Mouse (Mus musculus) adrenal gland, adult 18-20 months (tissue): ENCODE data around the gene Aacs. TPM values are rescaled to one million over a fixed set of nuclear protein-coding genes. Genes with fewer than 3 reads are reported as not detected.
"Not testable (repeated sequence)": the region's sequence is repeated elsewhere in the genome, so short reads cannot be mapped to it uniquely, and the experiment has no call there.

Source experiments
- DNase-seq, 2 experiments: peaks; one replicate each; pipeline ENCODE4 v3.0.0; 2021 to 2022; ENCODE audit warnings: low spot score in 2 of 2
- long read RNA-seq, 2 experiments: library from polyadenylated mRNA; stranded (forward); transcript quantifications; one replicate each; pipeline ENCODE4 v2.0.0; 2021
- total RNA-seq, 2 experiments: library from RNA; stranded (reverse); gene quantifications; 1 replicate in 1 of 2; 2 replicates in 1 of 2; pipeline ENCODE4 v1.2.3; 2021

Gene Aacs
- total RNA-seq = 100 to 1,000 TPM in 1 of 2 experiments, 10 to 100 TPM in 1; 90.2 to 165 TPM
- long read RNA-seq, experiment 1, transcript Aacs-201 (18 exons, 3,239 nt) = major isoform, 308 of 362 reads
- long read RNA-seq, experiment 1, partial matches to known transcripts = 15 of 362 reads
- long read RNA-seq, experiment 1, other reads (novel, unspliced or antisense) = 39 of 362 reads
- long read RNA-seq, experiment 2, transcript Aacs-201 (18 exons, 3,239 nt) = major isoform, 542 of 644 reads
- long read RNA-seq, experiment 2, partial matches to known transcripts = 58 of 644 reads
- long read RNA-seq, experiment 2, other reads (novel, unspliced or antisense) = 44 of 644 reads

DNA sequence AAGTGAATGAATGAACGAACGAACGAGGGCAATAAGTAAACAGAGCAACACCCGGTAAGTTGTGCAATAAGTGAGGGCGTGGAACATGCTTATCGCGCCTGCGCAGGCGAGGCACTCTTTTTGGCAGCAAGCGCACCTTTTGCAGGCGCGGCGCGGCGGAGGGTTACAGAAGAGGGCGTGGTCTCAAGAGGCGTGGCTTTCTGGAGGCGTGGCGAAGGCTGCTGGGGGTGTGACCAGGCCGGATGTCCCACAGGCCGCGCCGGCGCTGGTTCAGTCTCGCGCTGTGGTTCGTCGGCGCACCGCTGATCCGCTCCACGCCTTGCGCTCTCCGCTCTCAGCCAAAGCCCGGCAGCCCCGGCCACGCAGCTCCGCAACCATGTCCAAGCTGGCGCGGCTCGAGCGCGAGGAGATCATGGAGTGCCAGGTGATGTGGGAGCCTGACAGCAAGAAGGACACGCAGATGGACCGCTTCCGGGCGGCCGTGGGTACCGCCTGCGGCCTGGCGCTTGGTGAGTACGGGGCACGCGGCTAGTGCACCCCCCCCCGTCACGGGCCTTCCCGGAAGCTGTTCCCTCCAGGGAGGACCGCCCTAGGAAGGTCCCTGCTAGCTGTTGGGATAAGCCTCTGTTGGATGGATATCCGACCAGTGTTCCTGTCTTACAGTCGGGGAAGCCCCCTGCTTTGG is at the start of gene Aacs:
Aacs (plus strand) TSS at position 214 of the 685 bp plus-strand sequence.
- DNase-seq = peak; percentile 99

DNA sequence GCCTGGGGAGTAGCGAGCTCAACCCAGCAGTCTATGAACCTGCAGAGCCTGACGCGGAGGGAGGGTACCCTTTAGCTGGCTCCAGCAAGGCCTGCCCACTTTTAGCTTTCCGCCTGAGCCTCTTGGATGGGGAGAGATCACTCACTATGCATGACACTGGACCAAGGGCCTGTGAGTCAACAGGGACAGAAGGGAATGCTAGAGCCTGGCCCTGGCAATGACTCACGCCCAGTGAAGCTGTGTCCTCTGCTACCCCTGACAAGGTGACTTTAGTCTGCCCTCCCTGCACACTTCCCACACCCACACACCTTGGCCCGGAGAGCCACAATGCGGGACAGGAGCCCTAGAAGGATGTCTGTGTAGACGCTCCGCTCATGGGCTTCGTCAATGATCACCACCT is 49.3 kb upstream of the Aacs start:
- no peak for DNase-seq

DNA sequence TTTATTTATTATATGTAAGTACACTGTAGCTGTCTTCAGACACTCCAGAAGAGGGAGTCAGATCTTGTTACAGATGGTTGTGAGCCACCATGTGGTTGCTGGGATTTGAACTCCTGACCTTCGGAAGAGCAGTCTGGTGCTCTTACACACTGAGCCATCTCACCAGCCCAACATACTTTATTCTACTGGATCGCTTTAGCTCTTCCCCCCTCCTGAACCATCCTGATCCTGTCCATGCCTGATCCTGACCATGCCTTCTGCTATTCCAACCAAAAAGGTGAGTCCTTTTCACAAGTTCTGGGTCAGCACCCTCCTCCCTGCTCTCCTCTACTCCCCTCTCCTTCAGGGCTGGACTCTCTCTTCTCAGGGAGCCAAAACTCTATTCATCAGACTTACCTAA is 43.3 kb upstream of the Aacs start:
- DNase-seq = not testable (repeated sequence)

DNA sequence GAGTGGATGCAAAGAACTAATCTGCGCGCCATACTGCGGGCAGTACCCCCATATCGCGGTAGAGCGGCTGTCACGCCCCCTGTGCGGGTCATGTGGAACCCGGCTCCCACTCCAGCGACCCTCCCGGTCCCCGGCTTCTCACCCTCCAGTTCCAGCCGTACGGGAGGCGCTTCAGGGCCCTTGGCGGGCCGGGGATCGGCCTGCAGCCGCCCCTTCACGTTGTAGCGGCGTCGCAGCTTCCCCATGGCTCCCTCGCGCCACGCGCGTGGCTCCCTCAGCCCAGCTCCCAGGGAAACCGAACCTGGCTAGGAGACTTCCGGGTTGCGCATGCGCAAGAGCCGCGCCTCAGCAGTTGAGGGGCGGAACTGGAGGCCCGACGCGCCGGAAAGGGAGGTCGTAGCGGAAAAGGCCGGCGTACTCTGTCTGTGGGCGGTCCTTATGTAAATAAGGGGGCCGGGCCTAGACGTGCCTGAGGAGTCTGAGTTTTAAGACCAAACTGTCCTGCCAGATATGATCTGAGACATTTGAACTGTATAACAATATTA is 41.7 kb upstream of the Aacs start, which contains the start of gene Dhx37:
Dhx37 (minus strand) TSS at position 329 of the 545 bp plus-strand sequence.
- peak; percentile 86 to 89 for DNase-seq

DNA sequence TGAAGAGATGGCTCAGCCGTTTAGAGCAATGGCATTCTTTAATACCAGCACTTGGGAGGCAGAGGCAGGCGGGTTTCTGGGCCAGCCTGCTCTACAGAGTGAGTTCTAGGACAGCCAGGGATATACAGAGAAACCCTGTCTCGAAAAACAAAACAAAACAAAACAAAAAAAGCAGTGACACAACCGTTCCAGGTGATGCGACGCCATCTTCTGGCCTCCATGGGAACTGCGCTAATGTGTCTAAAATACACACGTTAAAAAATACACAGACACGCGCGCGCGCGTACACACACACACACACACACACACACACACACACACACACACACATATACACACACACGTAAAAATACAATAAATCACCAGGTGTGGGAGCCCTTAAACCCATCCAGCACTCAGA is 41.3 kb upstream of the Aacs start:
- not testable (repeated sequence) for DNase-seq

DNA sequence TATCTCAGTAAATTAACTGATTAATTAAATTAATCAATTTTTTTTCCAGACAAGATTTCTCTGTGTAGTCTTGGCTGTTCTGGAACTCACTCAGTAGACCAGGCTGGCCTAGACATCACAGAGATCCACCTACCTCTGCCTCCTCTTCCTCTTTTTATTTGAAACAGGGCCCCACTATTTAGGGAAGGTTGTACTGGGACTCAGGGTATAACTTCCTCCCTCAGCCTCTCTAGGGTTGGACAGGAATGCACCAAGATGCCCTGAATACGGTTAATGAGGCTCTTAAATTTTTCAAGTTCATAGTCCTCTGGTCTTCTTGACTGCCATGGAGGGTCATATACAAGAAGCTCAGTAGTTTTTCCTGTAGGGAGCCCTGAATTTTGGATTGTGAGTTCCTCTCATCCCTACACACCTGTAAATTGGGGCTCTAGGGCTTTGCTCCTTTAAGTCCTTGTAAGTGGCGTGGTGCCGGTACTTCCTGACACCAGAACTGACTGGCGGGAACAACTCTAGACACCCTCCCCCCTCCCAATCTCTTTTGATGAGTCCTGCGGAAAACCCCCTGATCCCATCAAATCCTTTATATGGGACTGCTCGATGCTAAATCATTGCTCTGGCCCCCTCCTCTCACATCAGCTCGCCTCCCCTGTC is 34.9 kb upstream of the Aacs start:
- no peak for DNase-seq

DNA sequence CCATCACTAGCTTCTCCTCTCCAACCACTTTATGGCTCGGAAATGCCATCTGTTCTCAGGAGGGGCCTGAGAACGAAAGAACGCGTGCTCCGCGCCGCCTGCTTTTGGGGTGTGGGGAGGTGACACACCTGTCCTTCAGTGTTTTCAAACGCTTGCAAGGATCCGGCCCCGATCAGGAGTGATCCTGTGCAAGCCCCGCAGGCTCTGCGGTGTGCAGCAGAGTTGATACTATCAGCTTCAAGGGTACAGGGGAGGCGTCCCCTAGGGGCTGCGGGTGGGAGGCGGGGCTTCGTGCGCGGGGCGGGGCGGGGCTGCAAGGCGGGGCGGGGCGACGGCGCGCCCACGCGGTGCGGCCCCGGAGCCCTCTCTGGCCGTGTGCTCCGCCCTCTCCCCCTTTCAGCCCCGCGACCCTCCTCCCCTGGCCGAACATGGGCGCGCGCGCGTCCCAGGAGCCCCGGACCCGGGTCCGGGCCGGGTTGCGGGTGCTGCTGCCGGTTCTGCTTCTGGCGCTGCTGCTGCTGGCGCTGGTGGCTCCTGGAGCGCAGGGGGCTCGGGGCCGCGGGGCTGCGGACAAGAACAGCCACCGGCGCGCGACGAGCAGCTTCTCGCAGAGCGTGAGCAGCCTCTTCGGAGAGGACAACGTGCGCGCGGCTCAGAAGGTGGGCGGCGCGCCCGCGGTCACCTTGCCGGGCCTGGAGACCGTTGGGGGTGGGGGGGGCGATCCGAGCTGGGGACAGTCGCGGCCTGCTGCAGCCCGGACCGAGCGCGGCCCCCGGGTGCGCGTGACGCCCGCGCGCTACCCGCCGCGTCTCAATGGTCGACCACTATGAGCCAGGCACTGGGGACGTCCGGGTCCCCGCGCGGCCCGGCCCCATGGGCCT is 34.1 kb upstream of the Aacs start, which contains the start of gene Bri3bp:
Bri3bp (plus strand) TSS at position 335 of the 881 bp plus-strand sequence.
- peak; percentile 56 to 58 for DNase-seq

GRCm38 (mm10) chr5:125442136-125442995 is 33.2 kb upstream of the Aacs start:
- no peak for DNase-seq

DNA sequence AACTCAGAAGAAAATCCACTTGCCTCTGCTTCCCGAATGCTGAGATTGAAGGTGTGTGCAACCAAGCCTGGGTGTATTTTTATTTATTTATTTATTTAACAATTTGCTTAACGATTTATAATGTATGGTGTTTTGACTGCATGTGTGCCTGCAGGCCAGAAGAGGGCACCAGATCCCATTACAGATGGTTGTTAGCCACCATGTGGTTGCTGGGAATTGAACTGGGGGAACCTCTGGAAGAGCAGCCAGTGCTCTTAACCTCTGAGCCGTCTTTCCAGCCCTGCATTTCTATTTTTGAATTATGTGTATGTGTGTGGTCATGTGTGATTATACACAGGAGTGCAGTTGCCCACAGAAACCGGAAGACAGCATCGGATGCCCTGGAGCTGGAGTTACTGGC is 32.3 kb upstream of the Aacs start:
- no peak for DNase-seq

DNA sequence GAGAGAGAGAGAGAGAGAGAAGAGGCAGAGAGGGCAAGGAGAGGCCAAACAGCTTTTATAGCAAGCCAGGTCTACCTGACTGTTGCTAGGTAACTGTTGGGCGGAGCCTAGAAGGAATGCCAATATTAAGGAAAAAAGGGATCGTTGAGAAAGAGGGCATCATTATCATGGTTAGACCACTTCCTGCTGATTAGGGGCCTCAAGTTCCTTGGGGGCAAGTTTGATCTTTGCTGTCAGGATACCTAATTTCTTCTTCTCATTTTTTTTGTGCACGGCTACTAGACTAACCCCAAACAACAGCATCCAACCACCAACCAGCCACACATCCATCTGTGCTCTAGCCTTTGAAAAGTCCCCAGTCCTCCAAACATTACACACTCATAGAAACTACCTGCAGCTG is 31.7 kb upstream of the Aacs start:
- DNase-seq = no peak

- no peak for DNase-seq
Measured at GRCm38 (mm10) chr5:125444554-125444953, 31.1 kb upstream of the Aacs start.

DNA sequence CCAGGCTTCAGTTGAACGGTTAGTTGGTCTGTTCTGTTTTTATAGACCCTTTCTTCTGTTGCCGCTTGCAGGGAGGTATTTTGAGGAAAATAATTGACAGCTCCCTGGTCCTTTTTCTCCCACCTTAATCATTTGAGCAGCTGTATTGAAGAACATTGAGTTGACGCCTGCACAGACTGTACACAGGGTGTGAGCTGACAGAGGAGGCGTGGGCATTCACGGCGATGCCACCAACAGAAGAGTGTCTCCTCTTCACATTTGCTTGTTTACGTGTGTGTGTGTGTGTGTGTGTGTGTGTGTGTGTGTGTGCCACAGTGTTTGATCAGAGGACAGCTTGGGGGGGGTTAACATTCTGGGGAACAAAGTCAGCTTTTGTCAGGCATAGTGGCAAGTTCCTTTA is 29.3 kb upstream of the Aacs start:
- no peak for DNase-seq

DNA sequence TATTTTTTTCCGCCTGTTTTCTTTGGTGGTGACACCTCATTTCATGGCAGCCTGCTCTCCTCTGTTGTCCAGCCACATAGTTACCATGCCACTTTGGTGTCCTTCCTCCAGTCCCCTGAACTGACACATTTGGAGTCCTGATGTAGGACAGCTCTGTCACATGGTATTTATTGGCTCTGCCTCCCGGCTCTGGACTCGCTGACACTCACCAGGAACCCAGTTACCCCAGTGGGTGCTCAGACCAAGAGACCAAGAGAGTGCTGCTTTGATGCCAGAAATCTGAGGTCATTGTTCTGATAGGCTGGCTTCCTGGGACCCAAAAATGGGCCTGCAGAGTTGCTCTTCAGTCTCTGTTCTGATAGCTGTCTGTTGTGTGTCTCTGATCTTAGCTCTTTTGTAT is 27.6 kb upstream of the Aacs start:
- no peak for DNase-seq

DNA sequence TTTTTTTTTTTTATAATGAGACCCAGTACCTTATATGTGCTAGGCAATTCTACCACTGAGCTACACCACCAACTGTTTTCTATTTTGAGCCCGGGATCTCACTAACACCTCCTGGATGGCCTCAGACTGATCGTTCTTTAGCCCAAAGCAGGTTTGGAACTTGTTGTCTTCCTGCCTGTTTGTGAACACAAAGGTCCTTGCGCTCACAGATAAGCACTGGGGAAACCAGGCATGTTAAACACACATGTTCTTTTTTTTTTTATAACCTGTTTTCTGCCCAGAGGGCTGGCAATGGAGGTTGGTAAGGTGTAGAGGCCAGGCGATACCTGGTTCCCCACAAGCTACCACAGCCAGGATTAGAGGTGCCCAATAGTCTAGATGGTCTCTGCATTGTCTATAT is 27.0 kb upstream of the Aacs start:
- DNase-seq = no peak

- no peak for DNase-seq
Measured at GRCm38 (mm10) chr5:125449306-125449705, 26.3 kb upstream of the Aacs start.

GRCm38 (mm10) chr5:125452573-125452972 is 23.0 kb upstream of the Aacs start:
- DNase-seq = peak in 1 of 2 experiments; percentile 59

GRCm38 (mm10) chr5:125456100-125456499 is 19.5 kb upstream of the Aacs start:
- no peak for DNase-seq

- no peak for DNase-seq
Measured at GRCm38 (mm10) chr5:125457538-125457937, 18.1 kb upstream of the Aacs start.

- no peak for DNase-seq
Measured at GRCm38 (mm10) chr5:125460574-125460973, 15.0 kb upstream of the Aacs start.
